Mouse (Mus musculus): ENCODE data around the gene Ovca2.

- TF ChIP-seq CTCF (conservative IDR thresholded peaks at IDR 0.05; ENCODE audit: low read length) = peak; percentile 10; the same call in 1 of the 2 replicates
- no peak for TF ChIP-seq POU5F1 (IDR thresholded peaks at IDR 0.05; ENCODE audit: borderline replicate concordance, low read length)
These were observed 13.9 kb downstream of the Ovca2 start for GRCm38 (mm10) chr11:75164750-75165149.
